Mouse (Mus musculus) lung, adult 2 months (tissue): ENCODE data around the gene Adora2a.

Experiments
- CTCF ChIP-seq: fragments of 200-500 bp; IDR thresholded peaks from 2 replicates; pipeline ENCODE4 v1.5.1; 2011; ENCODE audit warnings: mild to moderate bottlenecking, low read length, control low read depth; ENCODE audit not compliant: insufficient read depth
- POLR2A ChIP-seq: fragments of 200-500 bp; IDR thresholded peaks from 2 replicates; pipeline ENCODE4 v1.6.1; 2011; ENCODE audit warnings: low read depth, mild to moderate bottlenecking, control low read depth, low read length, borderline replicate concordance; ENCODE audit errors: extremely low read depth

DNA sequence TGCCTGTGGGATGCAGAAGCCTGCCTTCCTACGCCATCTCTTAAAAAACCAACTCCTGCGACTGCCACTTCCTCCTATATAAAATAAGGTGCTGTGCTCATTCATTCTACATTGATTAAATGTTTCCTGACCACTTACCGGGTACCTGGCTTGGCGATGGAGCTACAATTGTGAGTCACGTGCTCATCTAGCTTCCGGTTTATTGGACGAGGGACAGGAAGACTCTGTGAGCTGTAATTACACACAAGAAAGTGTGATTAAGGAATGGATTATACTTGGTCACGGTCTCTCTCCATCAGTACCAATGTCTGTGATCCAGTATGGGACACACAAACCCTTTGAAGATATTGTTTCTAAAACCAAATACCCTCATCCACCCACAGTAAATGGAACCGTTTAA lies 48.1 kb downstream of the Adora2a start:
- TF ChIP-seq CTCF (no peak), POLR2A (no peak)
